Mouse (Mus musculus) testis, adult 2 months (tissue): Measurements from ENCODE around the gene Cela1. TPM values are rescaled to one million over a fixed set of nuclear protein-coding genes. Genes with fewer than 3 reads are reported as not detected.

Experiments used
- H3K27ac ChIP-seq: fragments of 200-500 bp; 2 replicates; pipeline ENCODE4 v1.5.1; 2012; ENCODE audit warnings: low read depth, low read length; ENCODE audit not compliant: control insufficient read depth, insufficient read depth
- H3K27me3 ChIP-seq: fragments of 200-500 bp; 2 replicates; pipeline ENCODE4 v1.6.1; 2012; ENCODE audit warnings: mild to moderate bottlenecking, low read length, moderate library complexity; ENCODE audit not compliant: control insufficient read depth, insufficient read depth
- H3K36me3 ChIP-seq: fragments of 200-500 bp; 2 replicates; pipeline ENCODE4 v1.6.1; 2012; ENCODE audit warnings: mild to moderate bottlenecking, low read length; ENCODE audit not compliant: control insufficient read depth, insufficient read depth
- H3K4me1 ChIP-seq: fragments of 200-500 bp; 2 replicates; pipeline ENCODE4 v1.6.1; 2012; ENCODE audit warnings: low read length; ENCODE audit not compliant: control insufficient read depth, insufficient read depth
- H3K4me3 ChIP-seq: fragments of 200-500 bp; 2 replicates; pipeline ENCODE4 v1.5.1; 2012; ENCODE audit warnings: low read depth, mild to moderate bottlenecking, low read length, moderate library complexity, mixed read lengths; ENCODE audit not compliant: control insufficient read depth
- CTCF ChIP-seq: fragments of 200-500 bp; IDR thresholded peaks from 2 replicates; pipeline ENCODE4 v1.5.1; 2012; ENCODE audit warnings: low read depth, mild to moderate bottlenecking, inconsistent platforms, low read length, moderate library complexity; ENCODE audit not compliant: control insufficient read depth, insufficient read depth, insufficient replicate concordance
- POLR2A ChIP-seq: fragments of 200-500 bp; IDR thresholded peaks from 2 replicates; pipeline ENCODE4 v1.6.1; 2012; ENCODE audit warnings: low read depth, mild to moderate bottlenecking, inconsistent platforms, low read length, moderate library complexity; ENCODE audit not compliant: control insufficient read depth
- polyA plus RNA-seq: library from polyadenylated mRNA; depleted of rRNA; stranded (reverse); fragments of >200 nt; gene quantifications from 2 replicates; pipeline ENCODE4 v1.2.3, GENCODE M21; 2012; rRNA removed

The Cela1 gene
- polyA plus RNA-seq, 1 experiment = 1.6 TPM

GRCm38 (mm10) chr15:100627774-100628370 lies 59.8 kb downstream of the Cela1 start:
- Histone ChIP-seq H3K27ac (no peak overlapping the region), H3K4me3 (no peak overlapping the region), H3K36me3 (no peaks in the 10 kb centered on the region), H3K27me3 (no peaks in the 10 kb centered on the region), H3K4me1 (peaks cover 4% of the 10 kb centered on the region; the same call in 1 of the 2 replicates)
- no peak for TF ChIP-seq CTCF
- TF ChIP-seq POLR2A = no peak

DNA sequence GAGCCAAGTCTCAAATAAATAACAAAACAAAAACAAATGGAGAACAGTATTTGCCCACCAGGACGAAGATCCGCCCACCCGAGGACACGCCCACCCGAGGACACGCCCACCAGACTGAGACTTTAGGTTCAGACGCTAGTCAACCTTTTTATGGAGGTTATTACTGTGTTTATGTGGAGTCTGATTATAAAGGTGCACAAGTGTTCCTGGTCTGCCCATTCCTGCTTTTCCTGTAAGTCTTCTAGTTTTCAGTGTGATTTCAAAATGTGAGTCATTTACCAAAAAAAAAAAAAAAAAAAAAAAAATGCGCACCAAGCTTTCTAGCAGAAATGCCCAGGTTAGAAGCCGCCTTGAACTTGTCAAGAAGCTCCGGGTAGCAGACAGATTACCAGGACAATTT lies 60.4 kb downstream of the Cela1 start:
- Histone ChIP-seq H3K4me1 (peaks cover 2% of the 10 kb centered on the region; the same call in 1 of the 2 replicates), H3K27me3 (no peaks in the 10 kb centered on the region), H3K36me3 (no peaks in the 10 kb centered on the region), H3K27ac (no peak overlapping the region), H3K4me3 (no peak overlapping the region)
- TF ChIP-seq POLR2A = no peak
- TF ChIP-seq CTCF = no peak

GRCm38 (mm10) chr15:100624435-100624834 lies 63.3 kb downstream of the Cela1 start:
- no peaks in the 10 kb centered on the region for H3K27me3 ChIP-seq
- H3K4me1 ChIP-seq = peaks cover 4% of the 10 kb centered on the region; the same call in 1 of the 2 replicates
- no peak overlapping the region for H3K27ac ChIP-seq
- H3K4me3 ChIP-seq = no peak overlapping the region
- TF ChIP-seq CTCF (no peak), POLR2A (no peak)
- peaks cover 3% of the 10 kb centered on the region; the same call in 1 of the 2 replicates for H3K36me3 ChIP-seq

Other genes starting within 250 kb of the Cela1 start
- 18.8 and 20.0 TPM in 2 replicates for gene Letmd1, start 218.9 kb downstream of the Cela1 start, polyA plus RNA-seq
- gene Csrnp2, start 192.4 kb downstream of the Cela1 start, polyA plus RNA-seq = 12.2 and 12.5 TPM in 2 replicates
- 10.4 and 11.3 TPM in 2 replicates for gene Tfcp2, start 135.9 kb downstream of the Cela1 start, polyA plus RNA-seq
- gene Pou6f1, start 87.9 kb downstream of the Cela1 start, polyA plus RNA-seq = 38.2 and 38.9 TPM in 2 replicates
- gene Dazap2, start 72.6 kb downstream of the Cela1 start, polyA plus RNA-seq = 242 and 282 TPM in 2 replicates
- gene Smagp, start 51.0 kb downstream of the Cela1 start, polyA plus RNA-seq = 3.6 and 4.9 TPM in 2 replicates
- gene Bin2, start 18.4 kb downstream of the Cela1 start, polyA plus RNA-seq = 19.3 and 19.7 TPM in 2 replicates
- gene Galnt6, start 41.5 kb upstream of the Cela1 start, polyA plus RNA-seq = 0.67 and 0.78 TPM in 2 replicates
- gene Slc4a8, start 73.8 kb upstream of the Cela1 start, polyA plus RNA-seq = 18.2 and 18.3 TPM in 2 replicates
- gene Scn8a, start 181.9 kb upstream of the Cela1 start, polyA plus RNA-seq = 3.4 and 4.0 TPM in 2 replicates